Mouse (Mus musculus) lung, postnatal 0 days (tissue): ENCODE measurements at regions not wholly inside any gene's neighbourhood (a gene's known extent, or its start where the extent isn't known, plus 50 kb on each side); places are given as distances from the start of the nearest gene placed in this dataset.

Experiments used
- ATAC-seq: fragments of 200-750 bp; cut with Nextera tagmentation; 2 replicates; pipeline ENCODE4 v1.8.0; 2017; ENCODE audit warnings: moderate library complexity
- DNase-seq: peaks from one replicate; pipeline ENCODE4 v3.0.0-alpha.2; 2016; ENCODE audit warnings: low spot score
- H3K27ac ChIP-seq: fragments of 300-500 bp; sonication (generic); 2 replicates; pipeline ENCODE4 v1.5.1; 2014; ENCODE audit warnings: antibody characterized with exemption, mild to moderate bottlenecking, low read length, mixed read lengths
- H3K27me3 ChIP-seq: fragments of 300-500 bp; sonication (generic); replicated peaks from 2 replicates; pipeline ENCODE4 v1.6.1; 2014; ENCODE audit warnings: low read length, mixed read lengths; ENCODE audit not compliant: insufficient read depth
- H3K36me3 ChIP-seq: fragments of 300-500 bp; sonication (generic); 2 replicates; pipeline ENCODE4 v1.6.1; 2014; ENCODE audit warnings: low read length, mixed read lengths; ENCODE audit not compliant: insufficient read depth
- H3K4me1 ChIP-seq: fragments of 300-500 bp; sonication (generic); 2 replicates; pipeline ENCODE4 v1.6.1; 2014; ENCODE audit warnings: antibody characterized with exemption, low read depth, low read length, mixed read lengths; ENCODE audit not compliant: insufficient read depth
- H3K4me2 ChIP-seq: fragments of 300-500 bp; sonication (generic); replicated peaks from 2 replicates; pipeline ENCODE4 v1.6.1; 2014; ENCODE audit warnings: low read depth, mild to moderate bottlenecking, low read length, moderate library complexity, mixed read lengths
- H3K4me3 ChIP-seq: fragments of 300-500 bp; sonication (generic); 2 replicates; pipeline ENCODE4 v1.5.1; 2014; ENCODE audit warnings: low read depth, low read length
- H3K9ac ChIP-seq: fragments of 300-500 bp; sonication (generic); replicated peaks from 2 replicates; pipeline ENCODE4 v1.6.1; 2014; ENCODE audit warnings: low read depth, mild to moderate bottlenecking
- H3K9me3 ChIP-seq: fragments of 300-500 bp; sonication (generic); 2 replicates; pipeline ENCODE4 v1.6.1; 2016; ENCODE audit warnings: low read length, mixed read lengths
- CTCF ChIP-seq: IDR thresholded peaks from 2 replicates; pipeline ENCODE4 v1.5.1; 2016; ENCODE audit warnings: antibody characterized with exemption, mild to moderate bottlenecking
- EP300 ChIP-seq: IDR thresholded peaks from 2 replicates; pipeline ENCODE4 v1.6.1; 2016; ENCODE audit warnings: antibody characterized with exemption, mild to moderate bottlenecking, control low read depth
- whole genome bisulfite sequencing: fragments of 180-500 bp; shearing (Covaris S2); extraction: QIAGEN DNeasy Blood & Tissue Kit; methylation state at CpG from one replicate; pipeline ENCODE4 v1.1.7; 2014; 5-methylcytosine and 5-hydroxymethylcytosine counted together

DNA sequence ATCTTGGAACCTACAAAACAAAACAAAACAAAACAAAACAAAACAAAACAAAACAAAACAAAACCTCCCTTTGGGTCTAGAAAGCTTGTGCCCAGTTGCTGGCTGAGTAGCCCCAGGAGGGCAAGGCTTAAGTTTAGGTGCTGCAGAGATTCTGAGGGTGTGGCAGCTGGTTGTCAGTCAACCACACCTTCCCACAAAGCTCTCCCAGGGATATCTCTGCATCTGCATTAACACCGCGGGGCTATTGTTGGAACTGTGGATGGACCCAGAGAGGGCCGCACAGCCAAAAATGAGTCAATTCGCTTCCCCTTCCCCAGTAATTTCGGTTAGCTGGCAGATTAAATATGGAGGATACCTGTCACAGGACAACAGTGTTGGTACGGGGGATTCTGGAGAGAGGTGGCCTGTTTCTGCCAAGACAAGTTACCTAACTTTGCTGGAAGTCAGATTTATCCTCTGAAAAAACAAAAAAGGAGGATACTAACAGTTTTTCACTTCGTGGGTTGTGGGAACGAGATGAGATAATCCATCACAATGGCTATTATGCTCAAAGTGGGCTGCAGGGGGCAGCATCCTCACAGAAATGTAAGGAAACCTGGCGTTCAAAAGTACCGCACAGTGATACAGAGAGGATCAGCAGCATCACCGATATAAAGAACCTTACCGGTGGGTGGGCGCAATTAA, 96.7 kb downstream of the 1500009L16Rik start:
- no peaks in the 10 kb centered on the region for H3K36me3 ChIP-seq
- WGBS = 11% methylated on average over 13 of the region's 13 CpGs
- no peaks in the 10 kb centered on the region for H3K27me3 ChIP-seq
- H3K9ac ChIP-seq = no peak overlapping the region
- H3K27ac ChIP-seq = no peak overlapping the region
- no peaks in the 10 kb centered on the region for H3K9me3 ChIP-seq
- peaks cover 2% of the 10 kb centered on the region; the same call in 1 of the 2 replicates for H3K4me1 ChIP-seq
- ATAC-seq (no peak), DNase-seq (peak; percentile 86)
- H3K4me3 ChIP-seq = no peak overlapping the region
- no peak overlapping the region for H3K4me2 ChIP-seq
- TF ChIP-seq EP300 = no peak
- peak; percentile 86 for TF ChIP-seq CTCF

GRCm38 (mm10) chr10:83819950-83820275, 97.2 kb downstream of the 1500009L16Rik start:
- Histone ChIP-seq H3K9ac (no peak overlapping the region), H3K27ac (no peak overlapping the region), H3K4me2 (no peak overlapping the region), H3K9me3 (no peaks in the 10 kb centered on the region), H3K36me3 (no peaks in the 10 kb centered on the region), H3K27me3 (no peaks in the 10 kb centered on the region), H3K4me1 (peaks cover 2% of the 10 kb centered on the region; the same call in 1 of the 2 replicates), H3K4me3 (no peak overlapping the region)
- WGBS = 82% methylated on average over 8 of the region's 8 CpGs
- no peak for DNase-seq
- TF ChIP-seq CTCF (no peak), EP300 (no peak)
- ATAC-seq = no peak

DNA sequence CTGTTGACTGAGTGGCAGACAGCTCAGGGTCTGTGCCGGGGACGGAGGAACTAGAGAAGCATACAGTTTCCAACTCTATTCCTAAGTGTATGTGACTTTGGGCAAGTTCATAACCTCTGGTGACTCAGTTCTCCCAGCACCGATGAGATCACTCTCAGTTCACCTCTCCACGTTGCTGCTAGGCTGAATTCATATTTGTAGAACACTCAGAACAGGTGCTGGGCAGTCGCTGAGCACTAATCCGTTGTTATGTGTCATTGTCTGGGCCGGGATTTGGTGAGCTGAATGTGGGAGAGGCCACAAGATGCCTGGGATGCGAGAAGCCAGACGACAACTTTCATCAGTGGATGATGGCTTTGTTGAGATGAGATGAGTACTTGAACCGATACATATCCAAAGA, 98.4 kb downstream of the 1500009L16Rik start:
- ATAC-seq (peak; percentile 19; the same call in 1 of the 2 replicates), DNase-seq (peak; percentile 43)
- no peak overlapping the region for H3K27ac ChIP-seq
- no peaks in the 10 kb centered on the region for H3K9me3 ChIP-seq
- no peak overlapping the region for H3K4me3 ChIP-seq
- no peak overlapping the region for H3K4me2 ChIP-seq
- H3K36me3 ChIP-seq = no peaks in the 10 kb centered on the region
- H3K27me3 ChIP-seq = no peaks in the 10 kb centered on the region
- 52% methylated on average over 10 of the region's 10 CpGs for WGBS
- TF ChIP-seq CTCF = no peak
- no peak for TF ChIP-seq EP300
- H3K9ac ChIP-seq = no peak overlapping the region
- H3K4me1 ChIP-seq = peaks cover 2% of the 10 kb centered on the region; the same call in 1 of the 2 replicates

- no peak overlapping the region for H3K4me2 ChIP-seq
- no peaks in the 10 kb centered on the region for H3K9me3 ChIP-seq
- WGBS = 85% methylated on average over 5 of the region's 5 CpGs
- DNase-seq (no peak), ATAC-seq (no peak)
- no peaks in the 10 kb centered on the region for H3K4me1 ChIP-seq
- H3K4me3 ChIP-seq = no peak overlapping the region
- H3K27ac ChIP-seq = no peak overlapping the region
- no peaks in the 10 kb centered on the region for H3K36me3 ChIP-seq
- no peak for TF ChIP-seq CTCF
- TF ChIP-seq EP300 = no peak
- no peak overlapping the region for H3K9ac ChIP-seq
- no peaks in the 10 kb centered on the region for H3K27me3 ChIP-seq
Observed at GRCm38 (mm10) chr10:83826105-83826504, 103.4 kb downstream of the 1500009L16Rik start.

GRCm38 (mm10) chr10:83836351-83836750, 113.7 kb downstream of the 1500009L16Rik start:
- ATAC-seq (peak; percentile 82), DNase-seq (peak; percentile 89)
- H3K4me1 ChIP-seq = no peaks in the 10 kb centered on the region
- TF ChIP-seq EP300 = peak; percentile 46; the same call in 1 of the 2 replicates
- TF ChIP-seq CTCF = no peak
- H3K9ac ChIP-seq = no peak overlapping the region
- WGBS = 27% methylated on average over 5 of the region's 5 CpGs
- no peak overlapping the region for H3K4me2 ChIP-seq
- H3K27ac ChIP-seq = 0 out of 2 replicates have a peak overlapping the region, but pooled peaks have one; percentile 11
- no peaks in the 10 kb centered on the region for H3K36me3 ChIP-seq
- no peak overlapping the region for H3K4me3 ChIP-seq
- no peaks in the 10 kb centered on the region for H3K9me3 ChIP-seq
- no peaks in the 10 kb centered on the region for H3K27me3 ChIP-seq

GRCm38 (mm10) chr10:83840226-83840625, 117.6 kb downstream of the 1500009L16Rik start:
- no peak for DNase-seq

More at GRCm38 (mm10) chr10:83840226-83840625, 117.6 kb downstream of the 1500009L16Rik start:
- no peak overlapping the region for H3K9ac ChIP-seq
- H3K9me3 ChIP-seq = no peaks in the 10 kb centered on the region
- no peak overlapping the region for H3K27ac ChIP-seq
- H3K27me3 ChIP-seq = no peaks in the 10 kb centered on the region
- no peak overlapping the region for H3K4me2 ChIP-seq
- no peak for TF ChIP-seq CTCF
- no peak for TF ChIP-seq EP300
- H3K4me1 ChIP-seq = no peaks in the 10 kb centered on the region
- no peaks in the 10 kb centered on the region for H3K36me3 ChIP-seq
- 68% methylated on average over 3 of the region's 3 CpGs for WGBS
- ATAC-seq = no peak
- H3K4me3 ChIP-seq = no peak overlapping the region
